Mouse (Mus musculus) spleen, adult 2 months (tissue): ENCODE measurements around the gene Prmt2.

Experiments
- CTCF ChIP-seq: fragments of 200-500 bp; IDR thresholded peaks from 2 replicates; pipeline ENCODE4 v1.5.1; 2011; ENCODE audit warnings: mild to moderate bottlenecking, inconsistent platforms; ENCODE audit not compliant: insufficient read depth, insufficient read length, insufficient replicate concordance; ENCODE audit errors: extremely low read depth
- POLR2A ChIP-seq: fragments of 200-500 bp; IDR thresholded peaks from 2 replicates; pipeline ENCODE4 v1.6.1; 2011; ENCODE audit warnings: low read depth, low read length, inconsistent platforms

- TF ChIP-seq CTCF (no peak), POLR2A (no peak)
These were observed 36.2 kb downstream of the Prmt2 start for GRCm38 (mm10) chr10:76201416-76201815.
